Mouse (Mus musculus) lung, postnatal 4 days (tissue): Measurements from ENCODE around the gene Tcirg1.

Experiments used
- DNase-seq, 2 experiments: peaks; one replicate each; pipeline ENCODE4 v3.0.0; 2021

Tcirg1 gene

GRCm38 (mm10) chr19:3896208-3896607 is 10.7 kb downstream of the Tcirg1 start:
- DNase-seq: peak in 1 of 2 experiments; percentile 20

- DNase-seq: no peak
These were observed 11.7 kb downstream of the Tcirg1 start for GRCm38 (mm10) chr19:3895171-3895631.

- peak in 1 of 2 experiments; percentile 18 for DNase-seq
These were observed 12.6 kb downstream of the Tcirg1 start for GRCm38 (mm10) chr19:3894294-3894693.

GRCm38 (mm10) chr19:3893545-3894116 is 13.3 kb downstream of the Tcirg1 start:
- DNase-seq: peak in 1 of 2 experiments; percentile 19

- DNase-seq: no peak
These were observed 16.8 kb downstream of the Tcirg1 start for GRCm38 (mm10) chr19:3890181-3890580.

- no peak for DNase-seq
These were observed 17.8 kb downstream of the Tcirg1 start for GRCm38 (mm10) chr19:3889096-3889495.

GRCm38 (mm10) chr19:3884325-3884990 is 22.5 kb downstream of the Tcirg1 start:
- no peak for DNase-seq

GRCm38 (mm10) chr19:3882214-3882613 is 24.7 kb downstream of the Tcirg1 start:
- DNase-seq: no peak

GRCm38 (mm10) chr19:3880054-3880848 is 26.7 kb downstream of the Tcirg1 start:
- no peak for DNase-seq

GRCm38 (mm10) chr19:3875045-3875444 is 31.9 kb downstream of the Tcirg1 start:
- no peak for DNase-seq

- DNase-seq: no peak
These were observed 34.6 kb downstream of the Tcirg1 start for GRCm38 (mm10) chr19:3872373-3872772.

GRCm38 (mm10) chr19:3871468-3871867 is 35.5 kb downstream of the Tcirg1 start:
- DNase-seq: no peak

GRCm38 (mm10) chr19:3868290-3868689 is 38.6 kb downstream of the Tcirg1 start:
- no peak for DNase-seq

GRCm38 (mm10) chr19:3864960-3865359 is 42.0 kb downstream of the Tcirg1 start:
- no peak for DNase-seq

- DNase-seq: no peak
These were observed 44.2 kb downstream of the Tcirg1 start for GRCm38 (mm10) chr19:3862713-3863112.

- no peak for DNase-seq
These were observed 49.7 kb downstream of the Tcirg1 start for GRCm38 (mm10) chr19:3857220-3857619.

- no peak for DNase-seq
These were observed 51.3 kb downstream of the Tcirg1 start for GRCm38 (mm10) chr19:3855601-3856000.

GRCm38 (mm10) chr19:3855091-3855490 is 51.8 kb downstream of the Tcirg1 start:
- DNase-seq: no peak

GRCm38 (mm10) chr19:3853891-3854290 is 53.0 kb downstream of the Tcirg1 start:
- DNase-seq: no peak

- DNase-seq: no peak
These were observed 53.8 kb downstream of the Tcirg1 start for GRCm38 (mm10) chr19:3853121-3853520.

GRCm38 (mm10) chr19:3851979-3852681 is 54.8 kb downstream of the Tcirg1 start:
- peak; percentile 69 to 73 for DNase-seq

- DNase-seq: peak; percentile 97 to 98
These were observed 55.4 kb downstream of the Tcirg1 start, which contains the start of gene Chka for GRCm38 (mm10) chr19:3851502-3851962. TSS of gene Chka (plus strand) at chr19:3851773.
